Mouse (Mus musculus): Measurements from ENCODE around the gene Sall1.

The Sall1 gene

DNA sequence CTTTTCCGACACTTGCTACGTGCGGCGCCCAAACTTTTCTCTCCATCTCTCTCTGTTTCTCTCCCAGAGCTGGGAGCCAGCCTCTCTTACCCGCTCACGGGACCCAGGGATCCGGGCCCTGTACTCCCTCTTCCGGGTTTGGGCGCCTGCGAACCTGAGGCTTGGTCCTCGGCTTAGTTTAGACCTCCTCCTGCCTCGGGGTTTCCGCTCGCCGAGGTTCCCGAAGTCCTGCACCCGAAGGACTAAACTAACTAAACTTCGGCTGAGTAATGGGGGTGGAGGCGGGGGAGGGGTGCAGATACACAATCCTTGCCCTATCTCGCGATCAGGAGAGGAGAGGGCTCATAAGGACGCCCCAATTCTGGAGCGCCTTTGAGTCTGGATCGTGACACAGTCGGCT, at the start of gene Sall1:
Gene Sall1 (minus strand): TSS at position 223 of the 400 bp plus-strand sequence.
- DNase-seq, result no peak

DNA sequence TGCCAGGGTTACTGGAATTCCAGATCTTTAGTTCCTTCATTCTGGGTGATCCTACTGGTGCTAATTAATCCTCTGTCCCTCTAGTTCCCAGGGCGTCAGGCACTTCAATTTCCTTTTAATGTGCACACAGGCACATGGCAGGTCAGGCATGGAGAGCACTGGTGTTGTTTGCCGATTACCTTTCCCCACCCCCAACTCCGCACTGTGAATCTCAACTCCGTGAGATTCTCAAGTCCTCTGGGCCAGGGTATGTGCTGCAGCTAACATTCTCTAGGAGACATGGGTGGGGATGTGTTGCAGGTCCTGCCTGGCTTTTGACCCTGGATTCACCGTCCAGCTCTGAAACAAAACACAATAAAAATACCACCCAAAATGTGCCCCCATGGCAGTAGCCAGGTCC, 46.0 kb upstream of the Sall1 start:
- no peak for DNase-seq

DNA sequence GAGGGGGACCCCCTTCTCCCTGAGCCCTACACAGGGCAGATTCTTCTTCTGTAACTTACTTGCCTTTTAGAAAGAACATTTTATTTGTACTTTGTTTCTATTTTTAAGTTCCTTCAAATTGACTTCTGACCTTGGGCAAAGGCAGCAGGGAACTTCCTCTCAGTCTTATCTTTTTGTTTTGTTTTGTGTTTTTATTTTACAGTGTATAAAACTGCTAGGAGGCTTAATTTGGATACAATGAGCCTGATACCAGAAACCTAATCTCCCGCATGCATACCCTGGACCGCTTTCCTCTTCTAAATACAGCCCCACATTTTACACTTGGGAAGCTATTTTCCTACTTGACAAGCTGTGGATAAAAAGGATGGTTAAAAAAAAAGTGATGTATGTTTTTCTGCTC, 35.2 kb upstream of the Sall1 start:
- no peak for DNase-seq

DNA sequence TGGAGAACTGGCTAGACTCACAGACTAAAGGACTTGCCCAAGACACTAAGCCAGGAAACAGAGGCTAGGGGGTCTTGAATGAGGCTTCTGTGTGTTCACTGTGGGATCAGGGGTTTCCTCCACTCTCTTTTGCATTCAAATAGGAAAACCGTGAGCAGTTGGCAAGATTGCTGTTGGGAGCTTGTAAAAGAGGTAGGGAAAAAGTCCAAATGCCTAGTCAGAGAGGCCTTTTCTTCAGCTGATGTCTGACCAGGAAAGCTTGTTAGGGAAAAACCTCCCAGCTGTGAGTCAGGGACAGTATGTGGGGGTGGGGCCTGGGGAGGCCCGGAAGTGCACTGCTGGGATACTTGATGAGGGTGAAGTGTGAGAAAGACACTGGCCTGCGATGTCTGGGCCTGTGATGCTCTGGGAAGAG, 29.0 kb upstream of the Sall1 start:
- DNase-seq, result no peak

DNA sequence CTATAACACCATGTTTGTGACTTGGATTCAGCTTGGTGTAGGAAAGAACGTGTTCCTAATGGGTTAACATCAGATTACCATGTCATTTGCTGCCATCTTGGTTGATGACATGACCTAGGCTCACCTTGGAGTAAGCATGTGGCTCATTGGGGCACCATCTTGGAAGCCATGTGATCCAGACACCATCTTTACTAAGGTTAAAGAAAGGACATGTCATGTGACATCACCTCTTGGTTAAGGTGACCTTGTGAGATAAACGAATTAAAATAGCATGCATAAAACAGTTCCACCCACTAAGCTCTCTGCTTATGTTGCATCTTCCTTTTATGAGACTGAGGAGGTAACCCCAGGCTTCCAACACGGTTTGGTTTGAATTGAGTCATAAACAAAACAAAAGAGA, 23.5 kb upstream of the Sall1 start:
- DNase-seq, result no peak

DNA sequence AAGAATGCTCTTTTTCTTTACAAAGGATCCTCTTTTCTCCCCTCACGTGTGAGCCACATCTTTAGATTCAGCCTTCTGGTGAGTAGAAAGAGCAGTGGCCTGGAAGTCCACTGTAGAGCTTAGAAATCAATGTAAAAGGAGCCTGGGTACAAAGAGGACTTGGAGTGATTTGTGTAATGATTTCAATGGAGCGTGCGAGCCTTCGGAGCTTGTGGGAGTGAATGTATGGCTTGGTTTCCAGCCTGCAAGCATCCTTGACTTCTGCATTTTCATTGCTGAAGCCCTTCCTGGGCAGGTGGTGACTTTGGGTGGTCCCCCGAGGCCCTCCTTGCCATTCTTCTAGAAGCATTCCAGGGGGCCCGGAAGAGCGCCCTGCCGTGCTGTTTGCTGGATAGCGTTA, 20.1 kb upstream of the Sall1 start:
- DNase-seq, result no peak

DNA sequence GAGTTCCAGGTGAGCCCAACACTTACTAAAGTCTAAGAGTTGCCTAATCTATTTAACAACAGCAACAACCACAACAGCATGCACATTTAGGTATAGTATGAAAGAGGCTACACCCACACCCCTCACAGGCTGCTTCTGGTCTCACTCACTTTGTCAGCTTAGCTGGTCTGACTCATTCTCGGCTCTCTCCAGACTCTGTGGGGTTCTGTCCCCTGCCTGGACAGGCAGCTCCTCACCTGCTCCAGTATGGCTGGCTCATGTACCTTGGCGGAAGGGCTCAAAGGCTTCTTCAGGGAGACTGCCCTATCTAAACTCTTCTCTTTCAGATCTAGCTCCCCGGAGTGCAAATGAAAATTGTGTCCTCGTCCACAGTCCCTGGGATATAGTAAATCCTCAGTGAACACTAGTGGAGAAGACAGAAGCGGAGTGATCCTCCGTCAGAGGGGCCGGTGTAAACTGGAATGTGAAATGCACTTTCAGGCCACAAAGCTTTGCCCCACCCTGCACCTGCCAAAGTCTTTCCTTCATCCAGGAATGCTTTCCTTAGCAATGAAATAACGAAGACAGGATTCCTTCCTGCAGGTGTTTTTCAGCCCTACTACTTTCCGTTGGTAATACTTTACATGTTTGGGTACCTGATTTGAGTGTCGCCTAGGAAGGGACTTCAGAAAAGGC, 19.5 kb upstream of the Sall1 start:
- DNase-seq, result no peak

DNA sequence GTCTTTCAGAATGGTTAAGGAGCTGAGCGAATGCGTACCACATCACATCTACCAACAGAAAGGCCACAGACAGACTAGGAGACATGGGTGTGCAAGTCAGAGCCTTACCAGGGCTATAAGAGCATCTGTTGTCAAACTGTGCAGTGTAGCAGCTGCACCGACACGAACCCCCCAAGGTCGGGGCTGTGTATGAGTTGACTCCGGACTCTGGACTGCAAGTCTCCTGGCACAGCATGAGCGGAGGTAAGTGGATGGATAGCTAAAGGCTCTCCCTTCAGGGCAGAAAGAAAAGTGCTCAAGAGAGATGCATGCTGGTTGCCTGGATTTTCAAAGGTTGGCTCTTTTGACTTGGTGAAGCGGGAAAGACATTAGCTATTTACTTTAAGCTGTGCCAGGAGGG, 16.8 kb upstream of the Sall1 start:
- no peak for DNase-seq

DNA sequence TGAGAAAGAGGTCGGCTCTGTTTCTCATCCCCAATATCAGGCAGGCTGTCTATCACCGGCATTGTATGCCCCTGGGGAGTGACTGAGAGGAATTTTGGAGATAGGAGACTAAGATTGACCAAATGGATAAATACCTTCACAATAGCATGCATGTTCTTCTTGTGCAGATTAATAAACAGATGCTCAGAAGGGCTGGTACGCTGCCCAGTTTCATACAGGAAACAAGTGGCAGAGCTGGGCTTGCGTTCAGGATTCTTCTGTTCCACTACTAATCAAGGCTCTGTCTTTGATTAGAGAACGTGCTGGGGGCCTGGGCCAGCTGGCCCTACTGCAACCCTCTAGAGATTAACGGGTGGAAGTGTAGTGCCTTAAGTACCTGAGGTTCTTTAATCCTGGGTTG, 15.5 kb upstream of the Sall1 start:
- DNase-seq, result no peak

DNA sequence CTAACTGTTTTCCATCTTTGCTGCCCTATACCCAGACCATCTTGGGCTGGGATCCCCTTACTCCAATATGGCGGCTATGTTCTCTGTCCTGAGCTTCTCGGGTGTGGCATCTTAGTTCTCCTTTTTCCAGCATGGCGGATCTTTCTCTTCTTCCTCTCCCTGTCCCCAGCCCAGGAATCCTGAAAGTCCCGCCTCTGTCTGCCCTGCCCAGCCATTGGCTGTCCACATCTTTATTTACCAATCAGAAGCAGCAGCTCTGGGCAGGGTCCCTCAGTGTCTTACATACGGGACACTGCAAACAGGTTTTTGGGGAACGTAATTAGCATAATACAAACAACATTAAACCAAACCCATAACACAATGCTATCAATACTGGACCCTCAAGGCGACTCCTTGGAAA, 8.9 kb upstream of the Sall1 start:
- DNase-seq, result no peak

DNA sequence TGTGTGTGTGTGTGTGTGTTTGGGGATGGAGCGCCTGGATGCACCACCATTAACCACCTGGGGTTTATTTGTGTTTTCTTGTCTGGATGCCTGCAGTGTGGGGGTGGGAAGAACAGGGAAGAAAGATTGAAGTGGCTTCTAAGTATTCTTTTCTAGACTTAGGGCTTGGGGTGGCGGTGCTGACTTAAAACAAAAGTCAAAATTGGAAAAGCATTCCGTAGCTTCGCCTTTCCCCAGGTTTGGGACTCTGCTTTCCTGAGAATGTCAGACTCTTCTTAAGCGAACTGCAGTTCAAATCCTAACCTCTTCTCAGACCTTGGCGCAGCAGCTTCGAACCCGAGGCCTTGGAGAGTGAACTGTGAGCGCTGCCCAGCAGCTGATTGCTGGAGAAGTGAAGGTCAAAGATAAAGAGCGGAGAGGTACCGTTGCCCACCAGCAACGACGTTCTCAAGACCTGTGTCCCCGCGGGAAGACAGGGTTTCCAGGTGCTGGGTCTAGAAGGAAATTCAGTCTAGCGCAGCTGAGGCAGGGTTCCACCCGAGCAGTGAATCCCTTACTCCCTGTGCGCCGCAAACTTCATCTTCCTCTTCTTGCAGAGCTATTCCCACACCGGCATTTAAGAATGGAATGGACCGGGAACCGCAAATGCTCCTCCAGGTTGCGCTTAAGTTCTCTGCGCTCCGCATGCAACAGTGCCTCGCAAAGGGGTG, 2.8 kb upstream of the Sall1 start:
- DNase-seq, result no peak

DNA sequence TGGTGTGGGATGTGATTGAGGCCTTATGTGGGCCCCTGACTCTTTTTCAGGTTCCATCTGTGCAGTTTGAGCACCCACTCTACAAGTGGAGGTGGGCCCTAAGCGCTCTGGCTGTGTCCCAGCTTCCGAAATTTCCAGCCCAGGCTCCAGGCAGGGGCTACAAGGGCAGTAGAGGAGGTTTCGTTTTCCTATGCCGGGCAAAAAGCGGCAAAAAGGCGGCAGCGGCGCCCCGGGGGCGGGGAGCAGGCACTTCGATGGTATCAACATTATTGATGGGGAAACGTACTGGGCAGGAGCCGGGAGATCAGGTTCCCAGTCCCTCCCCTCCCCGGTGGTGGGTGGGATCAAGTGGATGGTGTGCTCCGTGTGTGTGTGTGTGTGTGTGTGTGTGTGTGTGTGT, 2.3 kb upstream of the Sall1 start:
- DNase-seq, result peak; percentile 8

DNA sequence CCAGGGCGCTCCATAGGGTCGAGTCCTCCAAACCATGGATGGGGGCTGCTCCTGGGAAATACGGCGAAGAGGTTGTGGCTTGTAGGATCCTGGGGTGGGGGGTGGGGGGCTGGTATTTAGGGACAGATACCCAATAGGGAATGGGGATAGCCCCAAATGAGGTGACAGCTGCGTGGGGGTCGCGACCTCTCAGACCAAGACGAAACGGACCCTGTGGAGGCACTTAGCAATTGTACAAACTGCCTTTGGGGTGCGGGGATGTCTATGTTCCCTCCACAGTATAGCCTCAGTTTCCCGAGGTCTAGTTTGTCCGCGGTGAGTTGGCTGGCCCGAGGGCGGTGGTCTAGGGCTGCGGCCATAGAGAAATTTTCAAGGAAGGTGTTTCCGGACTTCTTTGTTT, 1.8 kb upstream of the Sall1 start:
- DNase-seq, result no peak

DNA sequence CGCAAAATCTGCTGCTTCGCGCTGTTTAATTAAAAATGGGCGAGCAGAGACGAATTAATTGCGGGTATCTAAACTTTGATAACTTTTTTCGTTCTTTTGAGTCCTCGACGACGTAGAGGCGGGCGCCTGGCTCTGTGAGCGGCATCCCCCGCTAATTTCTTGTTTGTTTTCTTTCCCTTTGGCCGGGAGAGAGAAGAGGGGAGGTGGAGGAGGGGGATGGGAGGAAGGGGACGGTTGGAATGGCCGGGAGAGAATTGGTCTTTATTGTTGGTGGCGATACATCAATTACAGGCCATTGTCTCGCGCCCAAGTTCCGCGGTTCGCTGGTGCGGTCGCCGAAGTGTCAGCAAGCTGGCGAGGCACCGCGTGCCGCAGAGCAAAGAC, 1.2 kb upstream of the Sall1 start:
- DNase-seq, result no peak

DNA sequence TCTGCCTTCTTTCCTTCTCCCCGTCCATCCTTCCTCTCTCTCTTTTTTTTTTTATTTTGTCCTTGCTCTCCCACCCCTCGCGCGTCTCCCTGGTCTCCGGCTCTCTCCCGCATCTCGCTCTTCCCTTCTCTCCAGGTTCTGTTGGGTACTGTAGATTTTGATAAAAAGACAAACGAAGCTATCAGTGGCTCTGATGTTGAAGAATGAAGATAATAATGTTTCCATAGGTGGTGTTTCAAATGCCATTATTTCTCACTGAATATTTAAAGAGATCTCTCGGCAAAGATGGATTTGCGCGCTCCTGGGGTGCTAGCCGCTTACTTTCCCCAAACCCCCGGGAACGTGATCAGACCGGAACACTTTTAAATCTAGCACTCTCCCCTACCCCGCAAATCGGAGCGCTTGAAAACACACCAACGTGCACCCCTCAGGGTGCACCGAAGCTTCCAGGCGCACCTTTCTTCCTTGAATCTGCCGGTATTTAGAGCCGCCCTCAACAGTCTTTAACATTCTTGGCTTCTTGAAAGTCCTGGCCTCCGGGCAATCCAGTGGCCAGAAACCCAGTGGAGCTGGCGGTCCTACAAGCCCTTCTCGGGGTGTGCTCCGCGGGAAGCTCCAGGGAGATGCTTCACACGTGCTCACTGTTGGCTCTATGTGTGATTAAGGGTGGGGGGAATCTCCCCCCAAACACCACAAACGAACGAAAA, 702 bp upstream of the Sall1 start:
- no peak for DNase-seq

DNA sequence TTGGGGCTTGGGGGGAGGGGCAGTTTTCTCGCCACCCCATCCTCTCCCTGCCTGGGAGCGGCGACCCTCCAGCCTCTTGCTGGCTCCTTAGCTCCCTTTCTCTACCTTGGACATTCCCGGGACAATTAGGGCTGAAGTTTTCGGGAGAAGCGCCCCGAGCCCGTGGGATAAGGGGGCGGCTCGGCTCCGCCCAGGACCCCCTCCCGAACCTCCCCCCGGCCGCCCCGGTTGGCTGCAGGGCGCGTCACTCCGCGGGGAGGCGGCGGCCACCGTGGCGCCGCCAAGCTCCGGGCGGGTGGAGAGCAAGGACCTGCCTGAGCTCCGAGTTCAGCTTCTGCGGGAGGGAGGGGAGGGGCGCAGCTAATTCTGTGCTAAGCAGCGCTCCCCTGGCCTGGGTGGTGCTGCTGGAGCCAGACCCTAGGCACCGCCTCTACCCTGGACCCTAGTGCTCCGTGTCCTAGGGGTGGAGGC, 556 bp downstream of the Sall1 start:
- DNase-seq, result no peak

DNA sequence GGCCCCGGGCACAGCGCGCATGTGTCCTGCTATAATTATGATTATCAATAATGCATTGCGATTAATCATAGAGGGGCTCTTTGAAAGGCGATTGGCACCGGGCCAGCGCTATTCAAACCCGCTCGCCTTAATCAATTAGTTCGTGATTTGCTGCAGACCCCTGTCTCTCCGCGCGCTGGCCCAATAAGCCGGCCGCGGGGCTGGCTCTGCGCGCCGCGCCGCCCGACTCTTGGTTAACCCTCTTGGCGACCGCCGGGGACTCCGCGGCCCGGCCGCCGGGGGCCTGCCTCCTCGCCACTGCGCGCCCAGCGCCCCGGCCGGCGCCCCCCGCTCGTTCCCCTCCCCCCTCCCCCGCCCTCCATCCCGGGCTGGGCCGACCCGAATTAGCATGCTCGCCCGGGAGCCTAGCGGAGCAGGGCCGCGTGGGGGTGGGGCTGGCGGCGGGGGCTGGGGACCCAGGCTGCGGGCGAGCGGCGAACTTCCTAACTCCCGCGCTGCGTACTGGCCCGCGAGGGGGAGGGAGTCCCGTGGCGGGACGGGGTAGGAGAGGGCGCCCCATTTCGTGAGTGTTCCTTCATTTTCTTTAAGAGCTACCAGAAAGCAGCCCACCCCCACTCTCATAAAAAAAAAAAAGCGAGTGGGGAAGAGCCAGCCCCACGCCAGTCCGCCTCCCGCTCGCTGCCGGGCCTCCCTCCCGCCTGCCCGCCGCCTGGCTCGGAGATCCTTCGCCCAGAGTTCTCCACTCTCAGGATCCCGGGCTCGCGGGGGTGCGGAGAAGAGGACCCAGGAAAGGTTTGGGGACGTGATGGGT, 1.2 kb downstream of the Sall1 start:
- DNase-seq, result no peak

DNA sequence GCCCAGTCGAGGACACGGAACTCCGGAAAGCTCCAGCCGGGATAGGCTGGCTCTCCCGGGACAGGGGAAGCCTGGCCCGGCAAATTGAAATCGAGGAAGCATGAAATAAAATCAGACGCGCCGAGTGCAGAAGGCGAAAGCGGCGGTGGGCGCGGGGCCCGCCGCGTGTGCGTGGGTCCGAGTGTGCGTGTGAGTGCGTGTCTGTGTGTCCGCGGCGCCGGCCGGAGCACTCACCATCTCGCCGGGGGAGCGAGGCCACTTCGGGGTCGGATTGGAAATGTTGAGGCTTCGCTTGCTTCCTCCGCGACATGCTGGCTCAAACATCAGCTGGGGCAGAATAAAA, 1.9 kb downstream of the Sall1 start:
- no peak for DNase-seq

DNA sequence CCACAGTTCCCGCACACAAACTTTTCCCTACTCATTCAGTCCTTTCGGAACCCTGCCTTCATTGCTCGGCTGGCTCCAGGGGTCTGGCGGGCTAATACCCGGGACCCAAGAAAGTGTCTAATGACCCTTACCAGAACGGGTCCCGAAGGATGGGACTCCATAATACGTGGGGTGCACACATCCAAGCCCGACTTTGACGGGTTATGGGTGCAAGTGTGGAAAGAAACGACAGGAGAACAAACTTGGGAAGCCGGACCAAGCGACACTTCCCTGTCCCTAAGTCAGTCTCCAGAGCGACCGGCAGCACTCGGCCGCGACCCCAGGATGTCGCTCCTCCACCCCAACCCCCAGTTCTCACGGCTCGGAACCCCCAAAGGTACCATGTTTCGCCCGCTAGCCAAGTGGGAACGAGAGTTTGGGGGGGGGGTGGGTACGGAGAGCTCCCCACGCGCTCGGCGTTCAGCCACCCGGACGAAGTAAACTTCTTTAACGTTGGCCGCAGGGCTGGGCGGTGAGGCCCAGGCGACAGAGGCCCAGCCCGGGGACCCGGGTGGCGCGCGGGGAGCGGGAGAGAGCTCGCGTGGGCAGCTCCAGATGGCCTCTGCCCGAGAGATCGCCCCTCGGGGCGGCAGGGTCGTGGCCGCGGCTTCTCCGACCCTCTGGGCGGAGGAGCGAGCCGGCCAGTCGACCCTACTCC, 2.4 kb downstream of the Sall1 start:
- no peak for DNase-seq

DNA sequence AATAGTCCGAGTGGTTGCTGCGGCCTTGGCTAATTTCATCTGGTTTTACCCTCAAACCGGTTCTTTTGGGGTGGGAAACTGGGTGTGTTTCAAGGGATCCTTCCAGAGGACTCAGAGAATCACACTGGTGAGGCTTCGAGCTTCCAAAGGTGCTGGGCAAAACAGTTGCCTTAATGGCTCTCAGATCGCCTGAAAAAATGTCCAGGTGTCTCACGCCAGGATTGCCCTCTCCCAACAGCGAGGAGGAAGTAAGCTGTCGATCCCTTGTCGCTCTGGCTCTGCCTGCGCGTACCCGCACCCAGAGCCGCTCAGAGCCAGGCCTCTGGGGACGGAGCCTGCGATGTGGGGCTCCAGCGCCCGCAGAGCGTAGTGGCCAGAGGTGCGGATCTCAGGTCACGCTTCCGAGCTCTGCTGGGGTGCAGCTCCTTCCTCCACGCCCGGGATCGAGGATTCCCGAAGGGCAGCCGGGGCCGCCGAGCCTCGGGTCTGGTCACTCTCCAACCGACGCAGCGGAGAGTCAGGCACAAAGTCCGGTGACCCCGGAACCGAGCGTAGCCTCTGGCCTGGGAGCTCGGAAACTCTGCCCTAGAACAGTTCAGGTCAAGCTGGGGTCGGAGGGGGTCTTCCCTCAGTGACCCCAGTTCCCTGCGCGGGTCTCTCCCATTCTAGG, 3.1 kb downstream of the Sall1 start:
- DNase-seq, result no peak

DNA sequence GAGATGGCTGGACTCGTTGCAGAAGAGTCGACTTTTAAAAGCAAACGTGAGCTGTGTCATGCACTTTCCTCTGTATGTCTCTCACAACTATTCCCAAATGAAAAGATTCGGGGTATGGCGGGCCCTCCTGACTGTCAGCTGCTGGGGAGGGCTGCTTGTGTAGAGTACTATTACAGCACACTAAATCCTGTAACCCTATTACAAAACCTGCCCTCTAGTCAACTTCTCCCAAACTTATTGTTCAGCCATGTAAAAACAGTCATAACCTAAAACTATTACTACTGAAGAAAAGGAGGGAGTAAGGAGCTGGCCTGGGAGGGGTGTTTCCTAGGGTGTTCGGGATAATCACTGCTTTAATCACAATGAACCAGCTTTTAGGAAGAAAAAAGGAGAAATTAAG, 4.1 kb downstream of the Sall1 start:
- DNase-seq, result no peak

DNA sequence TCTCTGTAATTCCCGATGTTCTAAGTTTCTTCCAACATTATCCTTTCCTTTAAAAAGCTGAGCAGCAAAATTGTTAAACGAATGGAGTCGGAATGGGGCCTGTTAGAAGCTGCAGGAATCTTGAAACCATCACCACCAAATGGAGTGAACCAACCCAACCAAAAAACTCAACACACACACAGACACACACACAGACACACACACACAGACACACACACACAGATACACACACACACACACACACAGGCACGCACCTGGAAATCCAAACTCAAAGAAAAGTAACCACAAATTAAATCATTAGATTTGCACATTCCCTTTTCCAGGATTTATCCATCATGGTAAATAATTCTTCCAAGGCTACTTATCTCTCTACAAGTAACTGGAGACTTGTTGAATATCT, 5.0 kb downstream of the Sall1 start:
- no peak for DNase-seq

Data from lung, postnatal 10 days (tissue).